Mouse (Mus musculus): ENCODE results near the gene Eno1.

- TF ChIP-seq MAZ (IDR thresholded peaks at IDR 0.05; ENCODE audit: low read depth, low read length): no peak
- TF ChIP-seq EP300 (IDR thresholded peaks at IDR 0.05; ENCODE audit: low read depth in 1 of 2, low read length in 2 of 2): no peak
- TF ChIP-seq CTCF (IDR thresholded peaks at IDR 0.05 in 2 of 3, conservative IDR thresholded peaks at IDR 0.05 in 1 of 3; ENCODE audit: control insufficient read depth in 1 of 3, insufficient read depth in 1 of 3, low read depth in 2 of 3, low read length in 3 of 3, poor library complexity in 1 of 3, severe bottlenecking in 1 of 3): no peak
- TF ChIP-seq ZC3H11A (IDR thresholded peaks at IDR 0.05; ENCODE audit: low read depth, low read length): no peak
- no peak for TF ChIP-seq TCF12 (IDR thresholded peaks at IDR 0.05; ENCODE audit: low read depth, low read length)
- TF ChIP-seq CHD2 (IDR thresholded peaks at IDR 0.05; ENCODE audit: low read length): no peak
- TF ChIP-seq POLR2A (IDR thresholded peaks at IDR 0.05; ENCODE audit: control insufficient read depth in 1 of 2, insufficient read depth in 1 of 2, low read depth in 1 of 2, low read length in 2 of 2, poor library complexity in 1 of 2): no peak
- no peak for TF ChIP-seq MAFK (IDR thresholded peaks at IDR 0.05; ENCODE audit: borderline replicate concordance, low read depth, low read length)
Measured at GRCm38 (mm10) chr4:150201232-150201631, 35.3 kb upstream of the Eno1 start, which contains the start of gene Car6.

Data from MEL (cell line).